Mouse (Mus musculus) Muller cell, postnatal 12 days (primary cell): ENCODE measurements around the gene 1110008P14Rik.

ENCODE experiments used
- DNase-seq: peaks from one replicate; pipeline ENCODE4 v3.0.0-alpha.2; 2015; ENCODE audit errors: inconsistent ontology term

The 1110008P14Rik gene

GRCm38 (mm10) chr2:32381775-32382223 lies at the start of gene 1110008P14Rik:
Gene 1110008P14Rik, minus strand, starts transcription at chr2:32381938.
- DNase-seq, result peak; percentile 95

DNA sequence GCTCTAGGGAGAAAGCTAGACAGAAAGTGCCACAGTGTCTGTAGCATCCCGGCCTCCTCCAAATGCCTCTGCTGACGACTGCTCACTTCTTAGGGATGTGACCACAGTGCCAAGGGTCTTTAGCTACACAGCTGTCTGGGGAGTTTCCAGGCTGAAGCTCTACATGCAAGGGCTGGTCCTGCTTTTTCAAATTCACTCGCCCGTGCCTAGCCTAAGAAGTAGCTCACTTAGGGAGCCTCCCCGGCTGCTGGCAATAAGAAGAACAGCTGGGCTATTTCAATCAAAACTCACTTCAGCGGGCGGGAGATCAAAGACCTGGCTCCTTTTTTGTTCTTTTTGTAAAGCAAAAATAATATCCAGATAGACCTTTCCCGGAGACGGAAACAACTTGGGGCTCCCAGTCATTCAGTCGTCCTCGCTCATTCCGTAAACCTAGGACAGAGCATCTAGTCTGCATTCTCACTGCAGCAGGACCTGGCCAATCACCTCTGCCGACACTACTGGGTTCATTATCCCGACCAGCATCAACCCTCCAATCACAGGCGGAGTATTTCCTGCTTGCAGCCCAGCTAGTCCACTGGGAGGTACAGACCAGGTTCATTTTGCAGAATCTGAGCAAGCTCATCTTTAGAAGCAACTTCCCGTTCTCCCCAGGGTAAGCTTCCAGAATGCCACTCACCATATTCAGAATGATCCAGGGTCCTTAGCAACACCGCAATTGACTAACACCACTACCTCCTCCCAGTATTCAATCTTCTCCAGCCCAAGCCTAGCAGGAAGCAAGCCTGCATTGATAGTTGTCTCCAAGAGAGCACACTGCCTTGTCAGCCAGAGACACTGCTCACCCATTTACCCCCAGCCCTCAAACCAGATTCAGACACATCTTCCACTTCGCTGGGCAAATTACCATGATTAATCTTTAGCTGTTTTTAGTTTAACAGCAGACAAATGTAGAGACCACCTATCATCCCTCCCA lies 49.3 kb upstream of the 1110008P14Rik start:
- peak; percentile 87 for DNase-seq

DNA sequence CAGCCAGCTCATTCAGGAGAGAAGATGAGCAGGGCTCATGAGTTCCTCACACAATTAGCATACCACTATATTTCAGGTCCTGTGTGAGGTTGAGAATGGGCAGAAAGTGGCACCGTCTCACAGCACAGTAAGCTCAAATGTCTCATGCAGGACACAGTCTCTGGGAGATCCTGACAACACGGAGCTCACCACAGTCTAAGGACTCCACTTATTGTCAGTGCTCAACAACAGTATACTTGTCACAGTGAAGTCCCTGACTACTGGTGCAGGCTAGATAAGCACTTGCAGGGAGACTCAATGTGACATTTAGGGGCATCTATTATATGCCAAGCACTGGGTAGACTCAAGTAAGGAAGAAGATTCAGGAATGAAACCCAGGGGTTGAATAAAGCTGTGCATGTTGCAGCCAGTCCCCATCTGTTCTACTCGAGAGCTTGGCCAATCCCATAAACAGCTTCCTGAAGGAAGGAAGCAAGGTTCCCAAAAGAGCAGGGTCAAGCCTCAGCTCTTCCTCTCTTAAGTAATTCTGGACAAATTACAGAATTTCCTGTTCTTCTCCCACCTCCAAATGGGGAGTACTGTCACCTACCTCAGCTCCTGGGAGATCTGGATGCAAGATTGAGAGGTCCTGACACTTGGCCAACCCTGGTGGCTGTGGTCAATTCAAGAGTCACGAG lies 47.6 kb upstream of the 1110008P14Rik start:
- no peak for DNase-seq

- DNase-seq, result no peak
Observed at GRCm38 (mm10) chr2:32428262-32428722, 46.6 kb upstream of the 1110008P14Rik start.

- DNase-seq, result no peak
Observed at GRCm38 (mm10) chr2:32427720-32428119, 46.0 kb upstream of the 1110008P14Rik start.

DNA sequence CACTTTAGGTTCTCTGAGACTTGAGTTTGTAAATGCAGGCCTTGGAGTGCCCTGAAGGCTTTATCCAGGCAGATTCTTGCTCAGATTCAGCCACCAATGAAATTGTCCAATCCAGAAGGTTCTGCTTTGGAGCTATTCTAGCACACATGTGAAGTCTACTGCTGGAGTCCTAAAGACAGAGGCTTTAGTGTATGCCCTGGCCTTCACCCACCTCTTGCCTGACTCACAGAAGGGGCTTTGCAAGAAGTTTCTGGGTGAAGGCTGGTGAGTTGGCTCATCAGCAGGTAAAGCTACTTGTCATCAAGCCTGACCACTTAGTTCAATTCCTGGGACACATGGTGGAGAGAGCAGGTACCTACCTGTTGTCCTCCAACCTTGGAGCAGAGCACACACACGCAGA lies 44.4 kb upstream of the 1110008P14Rik start:
- no peak for DNase-seq

DNA sequence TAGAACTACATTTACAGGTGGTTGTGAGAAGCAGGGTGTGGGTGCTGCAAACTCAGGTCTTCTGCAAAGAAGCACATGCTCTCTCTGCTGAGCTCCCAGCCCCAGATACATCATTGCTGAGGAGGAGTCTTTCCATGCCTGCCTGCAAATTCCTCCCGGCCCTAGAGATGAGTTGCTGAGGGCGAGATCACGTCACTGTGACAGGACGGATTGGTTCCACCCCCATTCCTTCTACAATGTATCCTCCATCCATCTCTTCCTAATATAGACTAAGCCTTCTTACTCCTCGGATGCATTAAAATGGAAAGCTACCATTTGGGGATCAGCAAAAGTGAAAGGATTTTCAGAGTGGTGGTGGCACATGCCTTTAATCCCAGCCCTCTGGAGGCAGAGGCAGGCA lies 43.8 kb upstream of the 1110008P14Rik start:
- DNase-seq, result no peak

- DNase-seq, result no peak
Observed at GRCm38 (mm10) chr2:32424796-32425195, 43.1 kb upstream of the 1110008P14Rik start.

- DNase-seq, result peak; percentile 87
Observed at GRCm38 (mm10) chr2:32423481-32424331, 42.0 kb upstream of the 1110008P14Rik start.

- DNase-seq, result no peak
Observed at GRCm38 (mm10) chr2:32421851-32422251, 40.1 kb upstream of the 1110008P14Rik start.

- no peak for DNase-seq
Observed at GRCm38 (mm10) chr2:32420647-32421046, 38.9 kb upstream of the 1110008P14Rik start.

GRCm38 (mm10) chr2:32420066-32420608 lies 38.4 kb upstream of the 1110008P14Rik start:
- no peak for DNase-seq

- DNase-seq, result peak; percentile 42
Observed at GRCm38 (mm10) chr2:32419359-32419758, 37.6 kb upstream of the 1110008P14Rik start.

- DNase-seq, result no peak
Observed at GRCm38 (mm10) chr2:32418430-32419151, 36.9 kb upstream of the 1110008P14Rik start.

- DNase-seq, result no peak
Observed at GRCm38 (mm10) chr2:32417486-32417885, 35.7 kb upstream of the 1110008P14Rik start.

DNA sequence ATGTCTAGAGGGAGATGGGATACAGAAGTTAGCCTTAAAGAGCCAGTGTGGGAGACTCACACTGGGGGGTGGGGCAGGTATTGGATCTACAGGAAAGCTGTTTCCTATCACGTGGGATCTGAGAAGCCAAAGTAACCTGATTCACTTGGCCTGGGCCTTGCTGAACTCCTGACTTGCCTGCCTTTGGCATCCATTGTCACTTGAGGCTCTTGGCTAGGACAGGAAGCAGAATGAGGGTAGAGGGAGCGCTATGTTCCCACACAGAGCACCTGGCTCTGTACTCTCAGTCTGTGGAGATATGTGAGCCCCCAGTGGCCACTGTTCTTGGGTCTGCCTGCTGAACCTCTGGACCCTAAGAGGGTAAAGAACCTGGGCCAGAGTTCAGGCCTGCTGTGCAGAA lies 34.8 kb upstream of the 1110008P14Rik start:
- DNase-seq, result no peak

GRCm38 (mm10) chr2:32415801-32416200 lies 34.1 kb upstream of the 1110008P14Rik start:
- DNase-seq, result no peak

DNA sequence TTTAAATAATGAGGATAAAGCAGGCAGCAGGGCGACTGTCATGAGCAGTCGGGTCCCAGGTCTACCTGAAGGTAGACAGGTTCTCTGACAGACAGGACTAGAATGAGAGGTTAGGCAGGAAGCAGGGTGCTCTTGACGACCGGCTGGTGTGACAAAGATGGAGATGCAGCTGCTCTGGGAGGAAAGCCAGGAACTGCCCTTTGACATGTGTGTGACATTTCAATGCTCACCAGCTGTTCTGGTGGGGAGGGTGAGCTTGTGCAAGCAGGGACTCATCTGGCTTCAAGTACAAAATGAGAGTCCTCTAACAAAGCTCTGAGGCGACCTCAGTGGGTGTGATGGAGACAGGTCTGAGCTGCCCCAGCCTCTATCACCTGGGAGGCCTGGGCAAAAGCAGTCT lies 32.2 kb upstream of the 1110008P14Rik start:
- DNase-seq, result no peak

- DNase-seq, result no peak
Observed at GRCm38 (mm10) chr2:32412742-32413531, 31.2 kb upstream of the 1110008P14Rik start.

DNA sequence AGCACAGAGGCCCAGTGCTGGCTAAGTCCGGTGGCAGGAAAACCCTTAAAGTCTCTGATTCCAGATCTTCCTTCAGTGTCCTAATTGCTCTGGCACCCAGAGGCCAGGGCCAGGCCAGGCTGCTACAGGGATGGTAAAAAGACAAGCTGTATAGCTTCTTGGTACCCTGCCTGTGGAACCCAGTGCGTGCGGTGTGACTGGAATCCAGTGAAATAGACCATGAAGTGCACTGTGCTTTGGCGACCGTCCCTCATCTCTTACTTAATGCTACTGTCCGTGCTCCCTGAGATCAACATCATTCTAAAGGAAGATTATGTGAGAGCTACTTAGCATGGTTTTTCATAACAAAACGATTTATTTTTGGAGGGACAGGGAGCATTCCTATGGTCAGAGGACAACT lies 29.7 kb upstream of the 1110008P14Rik start:
- DNase-seq, result peak; percentile 58
